Mouse (Mus musculus) heart, adult 2 months (tissue): ENCODE data around the gene Myd88.

Source experiments
- CTCF ChIP-seq: fragments of 200-600 bp; IDR thresholded peaks from 2 replicates; pipeline ENCODE4 v1.8.1; 2022; ENCODE audit warnings: antibody characterized with exemption, mild to moderate bottlenecking, moderate library complexity
- EP300 ChIP-seq: fragments of 200-500 bp; IDR thresholded peaks from 2 replicates; pipeline ENCODE4 v1.6.1; 2011; ENCODE audit warnings: low read depth, low read length, control low read depth; ENCODE audit not compliant: insufficient read depth
- POLR2A ChIP-seq: fragments of 200-500 bp; IDR thresholded peaks from 2 replicates; pipeline ENCODE4 v1.6.1; 2011; ENCODE audit warnings: mild to moderate bottlenecking, low read depth, low read length, control low read depth; ENCODE audit not compliant: insufficient read depth

- TF ChIP-seq CTCF (no peak), POLR2A (no peak), EP300 (no peak)
Observed at GRCm38 (mm10) chr9:119324130-119324529, 17.1 kb downstream of the Myd88 start.
